Mouse (Mus musculus) stomach, postnatal 0 days (tissue): ENCODE measurements around the gene Akap6. TPM values are rescaled to one million over a fixed set of nuclear protein-coding genes. Genes with fewer than 3 reads are reported as not detected.
A peak's percentile ranks its signal among the peaks of the same experiment; 100 is the strongest.

Source experiments
- ATAC-seq: fragments of 200-750 bp; cut with Nextera tagmentation; 2 replicates; pipeline ENCODE4 v1.8.0; 2017; ENCODE audit not compliant: low FRiP score, low TSS enrichment
- DNase-seq: peaks from one replicate; pipeline ENCODE4 v3.0.0-alpha.2; 2016; ENCODE audit warnings: low spot score
- H3K27ac ChIP-seq: fragments of 300-500 bp; sonication (generic); replicated peaks from 2 replicates; pipeline ENCODE4 v1.5.1; 2014; ENCODE audit warnings: mild to moderate bottlenecking, control low read depth
- H3K27me3 ChIP-seq: fragments of 300-500 bp; sonication (generic); 2 replicates; pipeline ENCODE4 v1.6.1; 2014; ENCODE audit warnings: low read length; ENCODE audit not compliant: control insufficient read depth, insufficient read depth
- H3K36me3 ChIP-seq: fragments of 300-500 bp; sonication (generic); 2 replicates; pipeline ENCODE4 v1.6.1; 2014; ENCODE audit warnings: low read length, mixed read lengths; ENCODE audit not compliant: control insufficient read depth, insufficient read depth
- H3K4me1 ChIP-seq: fragments of 300-500 bp; sonication (generic); replicated peaks from 2 replicates; pipeline ENCODE4 v1.6.1; 2014; ENCODE audit warnings: antibody characterized with exemption; ENCODE audit not compliant: control insufficient read depth, insufficient read depth
- H3K4me2 ChIP-seq: fragments of 300-500 bp; sonication (generic); replicated peaks from 2 replicates; pipeline ENCODE4 v1.6.1; 2014; ENCODE audit warnings: low read depth, mild to moderate bottlenecking, control low read depth, moderate library complexity
- H3K4me3 ChIP-seq: fragments of 300-500 bp; sonication (generic); 2 replicates; pipeline ENCODE4 v1.5.1; 2014; ENCODE audit warnings: low read depth, low read length, control low read depth
- H3K9ac ChIP-seq: fragments of 300-500 bp; sonication (generic); 2 replicates; pipeline ENCODE4 v1.6.1; 2014; ENCODE audit warnings: mild to moderate bottlenecking, low read length, control low read depth, mixed read lengths
- H3K9me3 ChIP-seq: fragments of 300-500 bp; sonication (generic); 2 replicates; pipeline ENCODE4 v1.6.1; 2016; ENCODE audit warnings: low read length; ENCODE audit not compliant: control insufficient read depth
- CTCF ChIP-seq: IDR thresholded peaks from 2 replicates; pipeline ENCODE4 v1.5.1; 2016; ENCODE audit warnings: antibody characterized with exemption, low read depth, mild to moderate bottlenecking, moderate library complexity
- EP300 ChIP-seq: optimal IDR thresholded peaks from 2 replicates; pipeline ENCODE3; 2016; ENCODE audit warnings: antibody characterized with exemption
- WGBS: fragments of 180-500 bp; shearing (Covaris S2); extraction: QIAGEN DNeasy Blood & Tissue Kit; methylation state at CpG from one replicate; pipeline ENCODE4 v1.1.7; 2014; 5-methylcytosine and 5-hydroxymethylcytosine counted together
- polyA plus RNA-seq: library from polyadenylated mRNA; unstranded; fragments of >200 nt; fragmentation: Nextera tagmentation; extraction: Ambion mirVana; gene quantifications from 2 replicates; pipeline ENCODE4 v1.2.1, GENCODE M21; 2015

The Akap6 gene
- polyA plus RNA-seq, 1 experiment from 2014 or later = 0.76 TPM

DNA sequence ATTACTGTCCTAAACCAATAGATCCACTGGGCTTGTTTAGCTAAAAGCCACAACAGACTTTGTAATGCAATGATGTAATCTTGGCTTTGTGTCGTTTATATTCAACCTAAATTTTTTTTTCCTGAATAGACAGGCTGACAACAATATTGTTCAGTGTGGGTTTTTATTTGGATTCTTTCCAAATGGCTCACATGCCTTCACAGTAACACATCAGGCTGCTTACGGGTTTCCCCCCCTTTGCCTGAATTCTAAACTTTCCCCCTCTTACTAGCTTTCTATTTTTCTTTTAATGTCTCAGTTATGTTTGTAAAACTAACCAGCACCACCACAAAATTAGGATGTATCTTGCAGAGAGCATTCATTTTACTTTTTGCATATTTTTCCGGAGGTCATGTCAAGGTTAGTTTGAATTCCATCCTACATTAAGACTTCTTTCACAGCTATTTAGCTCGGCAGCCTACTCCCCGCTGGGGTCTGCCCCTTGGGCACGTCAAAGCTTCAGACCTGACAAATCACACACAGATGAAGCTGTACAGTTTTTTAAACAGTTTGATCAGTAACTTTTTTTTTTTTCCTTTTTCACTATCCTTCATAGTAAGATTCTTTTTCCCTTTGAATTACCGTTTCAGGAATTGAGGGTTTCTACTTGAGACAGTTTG lies 362.4 kb downstream of the Akap6 start:
- TF ChIP-seq CTCF = no peak
- TF ChIP-seq EP300 = no peak
- WGBS = 24% methylated on average over 7 of the region's 7 CpGs
- DNase-seq (no peak), ATAC-seq (no peak)
- H3K36me3 ChIP-seq = no peaks in the 10 kb centered on the region
- no peaks in the 10 kb centered on the region; the same call in 1 of the 2 replicates for H3K4me1 ChIP-seq
- no peaks in the 10 kb centered on the region for H3K9me3 ChIP-seq
- H3K9ac ChIP-seq = no peak overlapping the region
- 0 out of 2 replicates have a peak overlapping the region, but pooled peaks have one; percentile 20 for H3K4me2 ChIP-seq
- H3K27ac ChIP-seq = no peak overlapping the region
- H3K4me3 ChIP-seq = no peak overlapping the region
- H3K27me3 ChIP-seq = no peaks in the 10 kb centered on the region

DNA sequence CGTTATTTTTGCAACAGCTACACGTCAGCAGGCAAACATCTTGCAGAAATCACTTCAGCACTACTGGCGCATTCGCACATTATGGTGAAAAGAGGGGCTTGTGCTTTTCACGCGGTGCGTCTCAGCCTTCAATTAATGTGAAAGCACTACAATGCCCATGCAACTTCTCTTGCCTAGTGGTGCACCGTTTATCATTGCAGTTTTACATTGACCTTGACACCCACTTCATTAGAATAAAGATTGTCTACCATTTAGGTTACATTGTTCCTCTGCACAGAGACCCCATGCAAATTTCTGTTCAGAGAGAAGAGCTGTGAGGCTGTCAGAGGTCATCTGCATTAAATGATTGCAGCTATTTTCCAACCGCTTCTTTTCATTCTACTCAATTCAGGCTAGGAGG lies 363.8 kb downstream of the Akap6 start:
- no peak overlapping the region for H3K4me2 ChIP-seq
- TF ChIP-seq CTCF = no peak
- H3K27me3 ChIP-seq = no peaks in the 10 kb centered on the region
- H3K9me3 ChIP-seq = no peaks in the 10 kb centered on the region
- H3K36me3 ChIP-seq = no peaks in the 10 kb centered on the region
- 81% methylated on average over 9 of the region's 9 CpGs for WGBS
- no peak overlapping the region for H3K9ac ChIP-seq
- H3K27ac ChIP-seq = no peak overlapping the region
- no peak overlapping the region for H3K4me3 ChIP-seq
- ATAC-seq (no peak), DNase-seq (no peak)
- no peaks in the 10 kb centered on the region; the same call in 1 of the 2 replicates for H3K4me1 ChIP-seq

DNA sequence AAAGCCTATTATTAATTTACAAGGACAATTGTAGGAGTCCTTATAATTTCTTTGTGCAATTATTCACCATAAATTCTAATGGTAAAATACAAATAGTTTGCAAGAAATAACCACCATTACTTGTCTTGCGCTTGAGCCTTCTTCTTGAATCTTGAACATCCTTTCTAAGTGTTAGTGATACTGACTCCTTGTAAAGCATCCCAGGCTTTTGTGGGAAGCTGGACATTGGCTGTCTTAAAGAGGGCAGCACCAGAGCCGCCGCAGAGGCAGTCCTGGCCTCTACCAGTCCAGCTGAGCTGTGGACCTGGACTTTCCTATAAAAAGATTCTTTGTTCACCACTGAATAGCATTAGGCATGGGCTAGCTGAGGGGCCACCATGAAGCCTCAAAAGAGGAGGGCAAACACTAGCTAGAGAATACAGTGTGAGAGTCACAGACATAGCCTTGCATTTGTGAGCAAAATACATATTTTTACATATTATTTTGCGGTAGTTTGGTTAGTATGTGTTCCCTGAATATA lies 365.1 kb downstream of the Akap6 start:
- Histone ChIP-seq H3K9me3 (no peaks in the 10 kb centered on the region), H3K4me2 (no peak overlapping the region), H3K4me3 (no peak overlapping the region), H3K4me1 (no peaks in the 10 kb centered on the region; the same call in 1 of the 2 replicates), H3K27me3 (no peaks in the 10 kb centered on the region), H3K27ac (no peak overlapping the region), H3K9ac (no peak overlapping the region), H3K36me3 (no peaks in the 10 kb centered on the region)
- 92% methylated on average over 4 of the region's 4 CpGs for WGBS
- DNase-seq (no peak), ATAC-seq (no peak)
- TF ChIP-seq CTCF = no peak
- TF ChIP-seq EP300 = no peak

DNA sequence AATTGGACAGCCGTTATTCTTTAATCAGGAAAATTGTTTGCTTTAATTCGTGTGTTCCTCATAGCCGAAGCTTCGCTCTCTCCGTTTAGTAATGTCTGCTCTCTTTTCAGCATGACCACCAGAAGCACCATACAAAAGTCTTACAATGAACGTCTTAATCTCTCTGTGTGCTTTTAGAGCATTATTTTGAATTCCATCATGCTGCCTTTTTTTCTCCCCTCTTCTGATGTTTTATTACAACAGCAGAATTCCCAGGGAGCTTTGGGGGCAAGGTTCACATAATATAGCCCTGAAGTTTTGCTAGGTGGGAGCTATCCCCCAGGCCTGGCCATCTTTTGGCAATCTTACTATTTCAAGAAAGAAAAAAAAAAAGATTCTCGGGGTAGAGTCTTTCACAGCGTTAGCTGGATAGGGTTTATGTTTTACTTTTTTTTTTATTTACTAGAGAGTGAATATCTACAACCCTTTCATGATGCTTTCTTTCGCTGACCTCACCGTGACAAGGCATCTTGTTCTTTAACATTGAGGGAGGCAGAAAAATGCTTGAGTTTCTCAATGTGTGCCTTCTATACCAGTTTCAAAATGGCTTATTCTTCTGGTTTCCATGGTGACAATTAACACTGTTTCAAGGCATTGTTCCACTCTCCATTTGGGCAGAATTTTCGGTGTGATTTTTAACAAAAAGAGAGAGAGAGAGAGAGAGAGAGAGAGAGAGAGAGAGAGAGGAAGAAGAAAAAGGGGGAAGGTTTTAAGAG lies 366.0 kb downstream of the Akap6 start:
- Histone ChIP-seq H3K4me1 (no peaks in the 10 kb centered on the region; the same call in 1 of the 2 replicates), H3K36me3 (no peaks in the 10 kb centered on the region), H3K9me3 (no peaks in the 10 kb centered on the region), H3K9ac (no peak overlapping the region), H3K4me3 (no peak overlapping the region), H3K4me2 (no peak overlapping the region), H3K27ac (no peak overlapping the region), H3K27me3 (no peaks in the 10 kb centered on the region)
- TF ChIP-seq CTCF = no peak
- no peak for TF ChIP-seq EP300
- DNase-seq (no peak), ATAC-seq (no peak)
- WGBS = 54% methylated on average over 11 of the region's 11 CpGs

DNA sequence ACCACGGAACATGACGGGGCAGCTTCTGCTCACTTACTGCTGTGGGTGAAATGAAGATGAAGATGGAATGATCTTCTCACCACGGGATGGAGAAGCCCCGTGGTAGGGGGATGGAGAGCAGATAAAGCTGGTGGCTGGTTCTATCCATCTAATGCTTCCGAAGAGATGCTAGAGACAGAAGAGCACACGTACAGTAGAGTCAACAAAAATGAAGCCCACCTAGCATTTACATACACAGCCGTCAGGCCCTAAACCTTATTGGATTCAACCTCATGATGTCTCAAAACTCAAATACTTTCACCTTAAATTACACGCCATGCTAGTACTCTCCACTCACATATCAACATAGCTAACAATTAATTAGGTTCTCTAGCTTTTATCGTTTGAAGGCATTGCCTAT lies 367.1 kb downstream of the Akap6 start:
- TF ChIP-seq EP300 (no peak), CTCF (no peak)
- Histone ChIP-seq H3K9me3 (no peaks in the 10 kb centered on the region), H3K4me2 (no peak overlapping the region), H3K4me3 (no peak overlapping the region), H3K27ac (no peak overlapping the region), H3K27me3 (no peaks in the 10 kb centered on the region), H3K36me3 (no peaks in the 10 kb centered on the region), H3K9ac (no peak overlapping the region), H3K4me1 (no peaks in the 10 kb centered on the region; the same call in 1 of the 2 replicates)
- 70% methylated on average over 9 of the region's 9 CpGs for WGBS
- ATAC-seq = no peak
- DNase-seq = no peak

DNA sequence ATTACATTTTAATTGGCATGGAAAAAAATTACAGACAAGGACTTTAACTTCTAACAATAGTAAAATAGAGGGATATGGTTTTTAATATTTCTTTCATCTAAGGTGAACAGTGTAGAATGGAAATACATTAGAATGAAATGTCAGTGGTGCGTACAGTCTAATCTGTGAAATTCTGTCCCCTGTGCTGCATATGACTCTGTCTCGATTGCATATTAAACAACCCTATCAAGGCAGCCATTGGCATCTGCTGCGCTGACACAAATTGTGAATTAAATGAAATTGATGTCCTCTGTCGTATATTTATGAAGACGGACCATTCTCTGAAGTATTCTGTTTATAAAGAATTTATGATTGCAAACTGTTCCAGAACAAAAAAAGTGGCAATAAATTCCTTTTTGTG lies 371.7 kb downstream of the Akap6 start:
- no peak for DNase-seq
- WGBS = 85% methylated on average over 5 of the region's 5 CpGs

More for the DNA sequence above, 371.7 kb downstream of the Akap6 start:
- no peaks in the 10 kb centered on the region for H3K36me3 ChIP-seq
- no peak for ATAC-seq
- H3K27me3 ChIP-seq = no peaks in the 10 kb centered on the region
- H3K9me3 ChIP-seq = no peaks in the 10 kb centered on the region
- no peak overlapping the region for H3K4me3 ChIP-seq
- H3K27ac ChIP-seq = no peak overlapping the region
- no peak overlapping the region for H3K4me2 ChIP-seq
- H3K4me1 ChIP-seq = no peaks in the 10 kb centered on the region
- H3K9ac ChIP-seq = no peak overlapping the region
- TF ChIP-seq CTCF (no peak), EP300 (no peak)
